Mouse (Mus musculus) thymus, adult 18-20 months (tissue): ENCODE results near the gene Tspan11.

ENCODE experiments used
- DNase-seq, 2 experiments: peaks; one replicate each; pipeline ENCODE4 v3.0.0; 2022; ENCODE audit warnings: mixed read lengths in 2 of 2

Tspan11 gene

DNA sequence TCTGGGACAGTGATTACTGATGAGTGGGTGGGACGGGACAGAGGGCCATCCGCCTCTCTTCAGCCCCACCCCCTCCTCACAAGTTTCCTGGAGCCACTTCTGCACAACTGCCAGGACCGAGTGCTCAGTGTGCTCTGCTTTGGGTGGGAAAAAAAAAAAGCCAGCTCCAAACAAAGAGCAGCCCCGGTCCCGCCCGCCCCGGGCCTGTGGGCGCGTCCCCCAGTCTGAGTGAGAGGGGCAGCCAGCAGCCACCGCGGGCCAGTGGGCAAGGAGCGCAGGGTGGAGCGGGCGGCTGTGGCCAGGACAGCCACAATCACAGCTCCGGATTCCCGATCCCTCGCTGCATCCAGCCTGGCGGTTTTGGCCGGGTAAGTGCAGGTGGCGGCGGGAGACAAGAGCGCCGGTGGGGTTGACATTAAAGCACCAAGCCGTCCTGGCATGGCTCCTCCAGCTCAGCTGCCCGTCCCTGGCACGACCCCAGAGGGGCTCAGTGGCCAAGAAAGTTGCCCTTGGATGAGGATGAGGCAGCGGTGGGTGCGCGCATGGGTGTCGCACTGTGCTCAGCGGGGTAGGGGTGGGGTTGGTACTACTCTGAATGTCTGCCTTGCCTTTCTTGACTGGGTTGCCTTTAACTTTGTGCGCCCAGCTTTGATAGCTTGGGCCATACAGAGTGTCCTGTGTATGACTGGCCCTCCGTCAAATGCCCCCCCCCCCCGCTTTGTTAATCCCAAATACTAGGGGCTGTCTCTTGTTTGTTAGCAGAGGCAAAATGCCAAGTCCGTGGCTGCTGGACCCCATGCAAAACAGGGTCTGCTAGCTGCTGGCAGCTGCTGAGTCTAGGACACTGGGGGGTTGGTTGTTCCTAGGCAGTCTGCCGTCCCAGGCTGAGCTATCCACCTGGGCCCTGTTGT lies at the start of gene Tspan11:
Gene Tspan11 (plus strand): TSS at position 79 of the 911 bp plus-strand sequence.
- no peak for DNase-seq

DNA sequence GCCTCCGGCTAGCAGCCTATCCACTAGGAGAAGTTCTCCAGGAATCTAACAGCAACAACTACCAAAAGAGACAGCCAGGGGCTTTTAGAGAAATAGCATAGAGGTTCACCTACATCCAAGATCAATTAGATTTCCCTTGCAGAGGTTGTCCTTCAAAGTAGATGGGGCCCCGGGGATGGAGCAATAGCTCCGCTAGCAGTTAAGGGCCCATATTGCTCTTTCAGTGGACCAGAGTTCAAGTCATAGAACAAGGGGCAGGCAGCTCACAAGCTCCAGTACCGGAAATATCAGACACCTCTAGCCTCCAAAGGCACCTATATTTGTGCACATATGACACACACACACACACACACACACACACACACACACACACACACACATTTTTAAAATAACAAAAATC lies 49.5 kb upstream of the Tspan11 start:
- no peak for DNase-seq

DNA sequence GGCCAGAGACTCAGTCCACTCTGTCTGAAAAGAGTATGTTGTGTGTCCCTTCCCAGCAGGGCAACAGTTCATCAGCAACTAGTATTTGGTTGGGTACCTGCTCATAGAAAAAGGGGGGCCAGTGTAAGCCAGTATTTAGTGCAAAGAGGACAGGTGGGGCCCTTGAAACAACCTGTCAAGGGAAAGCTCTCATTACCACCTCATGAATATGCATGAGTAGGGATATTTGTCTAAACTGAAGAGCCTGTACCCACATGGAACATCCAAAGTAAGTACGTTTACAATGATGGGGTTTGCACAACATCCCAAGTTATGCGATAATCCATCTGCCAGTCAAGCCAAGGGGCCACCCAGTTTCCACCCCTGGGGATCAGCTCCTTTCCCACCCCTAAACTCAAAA lies 47.9 kb upstream of the Tspan11 start:
- DNase-seq: no peak

DNA sequence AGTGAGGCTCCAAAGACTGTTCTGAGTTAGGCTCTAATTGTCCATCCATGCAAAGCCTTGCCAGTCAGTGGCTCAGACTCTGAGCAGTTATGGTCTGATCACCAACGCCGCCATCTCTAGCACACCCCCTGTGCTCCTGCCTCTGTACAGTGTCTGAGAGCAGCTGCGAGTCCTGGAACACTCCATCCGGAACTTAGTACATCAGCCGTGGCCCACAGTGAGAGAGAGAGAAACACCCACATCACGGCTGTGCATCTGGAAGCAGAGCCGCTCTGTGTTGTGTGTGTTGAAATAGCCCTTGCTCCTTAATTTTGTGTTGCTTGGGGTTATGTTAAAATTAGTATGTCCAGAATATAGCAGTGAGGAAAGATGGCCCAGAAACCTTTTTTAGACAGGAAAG lies 47.2 kb upstream of the Tspan11 start:
- no peak for DNase-seq

DNA sequence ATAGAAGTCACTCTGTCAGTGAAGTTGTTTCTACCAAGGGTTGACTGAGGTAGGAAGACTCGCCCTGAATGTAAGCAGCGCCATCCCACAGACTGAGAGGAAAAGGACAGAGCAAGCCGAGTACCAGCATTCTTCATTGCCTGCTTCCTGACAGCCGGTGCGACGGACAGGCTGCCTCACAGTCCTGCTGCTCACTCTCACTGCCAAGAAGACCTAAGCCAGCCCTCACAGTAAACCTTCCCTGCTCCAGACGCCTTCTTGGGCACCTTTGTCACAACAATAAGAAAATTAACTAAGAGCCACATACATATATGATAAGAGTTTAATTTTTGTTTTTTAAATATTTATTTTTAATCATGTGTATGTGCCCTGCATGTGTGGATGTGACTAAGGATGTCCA lies 46.1 kb upstream of the Tspan11 start:
- DNase-seq: no peak

DNA sequence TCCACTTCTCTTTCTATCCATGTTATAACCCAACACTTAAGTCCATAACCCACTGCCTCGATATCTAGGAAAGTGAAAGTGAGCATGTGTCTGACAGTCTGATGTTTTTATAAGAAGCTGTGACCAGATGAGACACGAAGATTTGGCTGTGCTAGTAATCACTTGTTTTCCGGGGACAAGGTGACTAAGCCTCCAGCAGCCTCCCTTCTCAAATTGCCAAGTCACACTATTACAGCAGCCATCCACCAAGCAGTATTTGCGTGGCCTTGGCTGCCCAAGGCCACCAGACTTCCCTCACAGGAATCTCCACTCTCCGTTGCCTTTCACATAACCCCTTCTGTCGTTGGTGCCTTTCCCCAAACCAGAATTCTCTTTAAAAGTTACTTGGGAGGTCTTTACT lies 40.9 kb upstream of the Tspan11 start:
- no peak for DNase-seq

DNA sequence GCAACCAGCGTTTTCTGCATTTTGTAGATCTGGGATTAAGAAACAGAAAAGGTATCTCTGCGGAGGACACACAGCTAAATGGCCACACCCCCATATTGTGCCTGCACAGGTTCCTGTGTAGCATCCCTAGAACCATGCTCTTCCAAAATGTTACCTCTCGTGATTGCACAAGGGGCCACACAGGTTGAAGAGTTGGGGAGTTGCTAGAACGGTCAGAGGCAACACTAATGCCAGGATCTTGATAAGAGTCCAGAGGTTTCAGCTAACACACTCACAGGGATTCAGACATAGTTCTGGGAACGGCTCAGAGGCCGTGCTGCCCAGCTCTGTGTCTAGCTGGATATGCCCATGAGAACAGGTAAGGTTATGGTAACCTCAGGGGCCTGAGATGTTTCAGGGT lies 37.9 kb upstream of the Tspan11 start:
- DNase-seq: no peak

DNA sequence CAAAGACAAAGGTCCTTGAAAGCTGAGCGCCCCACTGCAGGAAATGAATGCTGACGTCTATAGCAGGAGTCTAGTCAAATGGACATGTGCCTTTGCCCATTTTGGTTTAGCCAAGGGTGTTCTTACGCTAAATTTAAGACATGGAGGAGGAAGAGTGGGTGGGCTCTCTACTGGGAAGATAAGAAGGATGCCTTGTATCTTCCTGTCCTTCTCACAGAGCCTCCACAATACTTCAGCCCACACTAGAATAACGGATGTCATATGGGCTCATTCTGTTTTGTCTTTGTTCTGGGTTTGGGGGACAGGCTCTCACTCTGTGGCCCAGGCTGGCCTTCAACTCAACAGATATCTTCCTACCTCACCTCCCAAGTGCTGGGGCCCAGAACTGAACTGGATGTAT lies 35.8 kb upstream of the Tspan11 start:
- no peak for DNase-seq

DNA sequence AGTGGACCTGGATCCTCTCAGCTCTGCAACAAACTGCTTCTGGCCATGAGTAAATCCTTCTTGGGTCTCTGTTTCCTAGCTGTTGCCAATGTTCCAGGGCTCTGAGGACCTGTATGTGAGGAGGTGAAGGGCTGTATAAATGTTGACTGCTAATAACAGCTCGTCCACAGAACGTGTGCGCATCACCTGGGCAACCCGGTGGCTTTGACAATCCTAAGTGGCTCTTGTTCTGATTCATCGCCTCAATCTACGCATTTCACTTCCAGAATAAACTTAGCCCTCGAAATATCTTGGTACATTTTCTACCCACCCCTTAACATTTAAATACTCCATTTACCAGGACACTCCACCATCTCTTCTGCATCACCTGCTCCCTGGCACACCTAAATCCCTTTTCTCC lies 34.1 kb upstream of the Tspan11 start:
- DNase-seq: no peak

DNA sequence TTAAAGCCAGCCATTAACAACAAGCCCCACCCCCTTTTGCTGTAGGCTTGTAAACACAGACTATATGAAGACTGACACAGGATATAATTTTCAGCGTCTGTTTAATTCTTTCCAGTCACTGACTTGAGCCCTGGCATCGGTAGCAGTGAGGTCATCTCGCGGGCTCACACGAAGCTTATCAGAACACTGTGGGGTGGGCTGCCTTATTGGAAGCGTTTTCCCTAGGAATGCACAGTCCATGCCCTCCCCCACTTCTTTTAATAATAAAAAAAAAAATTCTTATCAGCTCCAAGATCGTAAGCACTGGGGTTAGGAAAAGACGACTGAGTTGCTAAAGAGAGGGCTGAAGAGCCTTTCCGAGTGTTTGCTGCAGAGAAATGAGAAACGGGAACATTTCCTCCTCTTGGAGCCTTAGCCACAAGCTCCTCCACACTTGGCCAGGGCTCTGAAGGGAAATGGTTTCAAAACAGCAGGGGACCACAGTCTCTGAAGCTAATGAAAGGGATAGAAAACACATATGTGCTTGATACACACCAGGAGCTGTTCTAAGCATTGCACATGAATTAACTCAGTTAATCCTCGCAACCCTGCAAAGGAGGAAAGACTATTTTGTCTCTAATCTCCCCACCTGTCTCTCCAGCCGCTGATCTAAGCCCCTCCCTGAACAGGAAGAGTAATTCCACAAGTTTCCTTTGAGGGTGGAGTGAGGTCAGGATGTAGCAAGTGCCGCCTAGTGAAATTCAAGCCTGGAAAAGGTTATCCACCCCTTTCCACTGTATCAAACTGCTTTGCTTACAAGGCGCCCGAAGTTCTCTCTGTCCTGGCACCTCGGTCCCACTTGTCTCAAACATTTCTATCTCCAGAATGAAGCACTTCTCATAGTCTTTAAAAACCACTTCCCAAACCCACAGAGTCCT lies 33.4 kb upstream of the Tspan11 start:
- no peak for DNase-seq

DNA sequence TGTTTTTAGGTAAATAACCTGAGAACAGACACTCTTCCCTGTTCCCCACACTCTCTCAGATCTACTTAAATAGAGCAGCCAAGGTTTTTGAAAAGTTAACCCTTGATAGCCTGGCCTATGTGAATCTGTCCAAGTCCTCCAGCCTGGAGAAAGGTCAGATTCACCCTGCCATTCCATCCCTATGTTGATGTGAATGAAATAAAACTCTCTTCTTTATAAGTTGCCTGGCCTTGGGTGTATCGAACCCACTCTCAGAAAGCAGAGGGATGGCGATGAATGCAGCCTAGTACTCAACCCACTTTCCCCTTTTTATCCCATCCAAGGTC lies 32.7 kb upstream of the Tspan11 start:
- DNase-seq: no peak

DNA sequence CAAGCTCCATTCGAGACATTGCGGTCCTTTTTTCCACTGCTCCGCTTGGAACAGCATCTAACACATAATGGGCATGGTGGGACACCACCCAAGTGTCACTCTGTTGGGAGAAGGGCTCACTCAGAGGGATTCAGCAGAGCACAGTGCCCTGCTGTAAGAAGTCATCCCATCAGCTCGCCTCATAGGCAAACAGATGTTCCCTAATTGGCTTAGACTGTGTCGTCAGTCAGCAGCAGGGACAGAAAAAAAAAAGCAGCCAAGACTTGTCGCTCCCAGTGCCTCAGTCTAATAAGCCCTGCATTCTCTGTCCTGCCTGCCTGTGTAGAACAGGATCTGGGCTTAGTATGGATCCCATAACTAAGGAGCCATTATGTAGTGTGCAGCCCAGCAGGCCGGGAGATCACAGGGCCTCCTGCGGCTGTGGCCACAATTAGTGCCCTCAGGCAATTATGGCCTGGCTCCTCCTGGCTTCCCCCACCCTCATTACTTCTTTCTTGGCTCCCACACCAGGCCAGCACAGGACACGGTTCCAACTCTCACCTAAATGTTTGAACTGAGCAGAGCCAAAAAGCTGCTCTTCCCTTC lies 31.6 kb upstream of the Tspan11 start:
- DNase-seq: no peak

DNA sequence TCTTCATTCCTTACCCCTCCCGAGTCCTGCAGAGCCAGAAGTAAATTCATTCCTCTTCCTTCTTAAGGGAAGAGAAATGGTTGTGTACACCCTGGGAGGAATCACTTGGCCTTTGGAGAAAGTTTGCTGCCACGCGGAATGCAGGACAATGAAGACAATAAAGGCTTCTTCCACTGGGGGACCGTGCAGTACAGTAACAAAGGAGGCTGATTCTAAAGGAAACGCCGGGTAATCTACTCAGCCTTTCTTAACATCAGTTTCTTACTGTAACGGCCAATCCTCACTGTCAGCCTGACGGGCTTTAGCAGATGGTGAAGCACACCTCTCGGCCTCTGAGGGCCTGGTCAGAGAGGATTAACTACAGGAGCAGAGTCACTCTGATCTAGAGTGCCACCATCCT lies 25.4 kb upstream of the Tspan11 start:
- no peak for DNase-seq

DNA sequence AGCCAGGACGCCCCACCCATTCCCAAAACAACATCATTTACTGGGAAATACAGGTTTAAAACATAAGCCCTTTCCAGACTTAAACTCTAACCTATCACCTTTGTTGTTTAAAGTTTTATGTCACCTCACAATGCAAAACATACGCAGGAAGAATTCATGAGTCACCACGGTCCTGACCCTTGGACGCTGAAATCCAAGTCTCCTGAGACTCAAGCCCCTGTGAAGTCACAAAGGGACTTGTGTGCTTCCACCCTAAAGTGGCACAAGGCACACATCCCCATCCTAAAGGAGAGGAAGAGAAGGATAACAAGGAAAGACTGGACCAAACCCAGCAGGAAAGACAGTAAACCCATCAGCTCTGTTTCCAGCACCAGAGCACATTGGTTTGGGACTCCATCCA lies 22.0 kb upstream of the Tspan11 start:
- DNase-seq: no peak

DNA sequence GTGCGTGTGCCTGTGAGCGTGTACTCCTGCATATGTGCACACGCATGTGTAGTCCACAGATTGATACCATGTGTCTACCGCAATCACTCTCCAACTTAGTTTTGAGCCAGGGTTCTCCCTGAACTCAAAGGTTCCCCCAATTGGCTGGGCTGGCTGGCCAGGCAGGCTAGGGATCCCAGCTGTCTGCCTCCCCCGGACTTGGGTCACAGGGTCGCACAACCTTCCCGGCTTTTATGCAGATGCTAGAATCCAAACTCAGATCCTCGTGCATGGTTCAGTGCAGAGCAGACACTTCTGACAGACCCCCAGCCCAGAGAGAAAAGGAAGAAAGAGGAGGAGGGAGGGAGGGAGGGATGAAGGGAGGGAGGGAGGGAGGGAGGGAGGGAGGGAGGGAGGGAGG lies 18.8 kb upstream of the Tspan11 start:
- DNase-seq: no peak

DNA sequence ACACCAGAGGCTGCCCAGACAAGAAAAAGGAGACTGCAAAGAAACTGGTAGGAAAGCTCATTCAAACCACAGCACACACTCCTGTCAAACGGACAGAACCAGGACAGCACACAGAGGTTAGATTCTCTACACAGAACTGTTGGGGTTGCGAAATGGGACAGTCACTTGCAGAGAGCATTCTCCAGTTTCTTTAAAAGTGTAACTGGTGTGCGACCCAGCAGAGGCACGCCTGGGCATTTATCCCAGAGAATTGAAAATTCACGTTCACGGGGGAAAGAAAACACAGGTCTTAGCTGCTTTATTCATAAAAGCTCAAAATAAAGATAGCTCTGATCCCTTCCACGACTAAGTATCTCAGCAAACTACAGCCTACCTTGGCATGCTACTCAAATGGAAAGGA lies 18.3 kb upstream of the Tspan11 start:
- no peak for DNase-seq

DNA sequence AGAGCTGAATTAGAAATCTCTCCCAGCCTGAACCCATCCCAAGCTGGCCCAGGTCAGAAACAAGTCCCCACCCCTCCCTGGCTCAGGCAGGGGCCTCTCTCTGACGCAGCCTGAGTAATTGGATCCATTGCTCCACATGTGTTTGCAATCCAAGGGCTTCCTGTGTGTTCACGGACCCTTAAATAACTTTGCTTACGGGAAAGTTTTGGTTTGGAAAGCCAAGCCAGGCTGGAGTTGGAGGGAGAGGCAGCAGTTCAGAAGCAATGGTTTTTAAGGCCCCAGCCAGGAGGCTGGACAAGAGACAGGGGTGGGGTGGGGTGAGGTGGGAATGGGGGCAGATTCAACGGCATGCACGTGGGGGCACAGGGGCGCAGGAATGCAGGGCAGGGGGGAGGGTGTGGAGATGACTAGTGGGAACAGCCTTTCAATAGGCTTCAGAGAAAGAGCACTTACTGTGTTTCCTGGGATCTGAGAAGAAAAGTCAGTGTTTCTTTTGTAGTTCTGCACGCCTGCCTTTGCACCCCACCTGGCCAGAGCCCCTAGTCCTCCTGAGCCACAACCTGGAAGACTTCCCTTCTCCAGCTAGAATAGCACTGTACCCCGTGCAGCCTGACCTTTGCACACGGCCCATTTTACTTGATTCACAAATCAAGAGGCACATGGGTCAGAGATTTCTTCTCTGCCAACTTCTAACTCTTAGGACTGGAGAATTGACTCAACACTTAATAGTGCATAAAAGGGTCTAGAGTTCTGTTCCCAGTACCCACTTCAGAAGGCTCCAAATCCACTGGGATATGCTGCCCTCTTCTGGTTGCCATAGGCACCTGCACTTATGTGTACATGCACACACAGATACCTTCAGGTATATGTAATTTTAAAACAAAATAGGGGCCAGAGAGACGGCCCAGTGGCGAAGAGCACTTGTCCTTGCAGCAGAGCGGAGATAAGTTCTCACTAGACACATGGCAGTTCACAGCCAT lies 16.8 kb upstream of the Tspan11 start:
- DNase-seq: no peak

DNA sequence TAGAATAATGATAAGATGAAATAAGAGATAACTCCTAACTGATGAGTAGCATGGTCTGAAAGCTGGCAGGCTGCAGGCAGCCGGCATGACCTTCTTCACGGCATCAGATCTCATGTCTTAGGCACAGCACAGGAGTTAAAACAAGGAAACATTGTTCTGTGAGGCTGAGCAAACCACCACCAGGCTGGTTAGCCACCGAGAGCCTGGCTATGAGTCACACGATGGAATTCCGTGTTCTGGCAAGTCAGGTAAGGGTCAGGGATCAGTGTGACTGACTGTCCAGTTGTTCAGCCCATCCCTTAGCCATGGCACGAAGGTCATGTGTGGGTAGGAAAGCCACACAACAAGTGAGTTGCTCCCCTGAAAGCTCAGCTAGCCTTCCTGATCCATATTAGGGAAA lies 16.0 kb upstream of the Tspan11 start:
- no peak for DNase-seq

DNA sequence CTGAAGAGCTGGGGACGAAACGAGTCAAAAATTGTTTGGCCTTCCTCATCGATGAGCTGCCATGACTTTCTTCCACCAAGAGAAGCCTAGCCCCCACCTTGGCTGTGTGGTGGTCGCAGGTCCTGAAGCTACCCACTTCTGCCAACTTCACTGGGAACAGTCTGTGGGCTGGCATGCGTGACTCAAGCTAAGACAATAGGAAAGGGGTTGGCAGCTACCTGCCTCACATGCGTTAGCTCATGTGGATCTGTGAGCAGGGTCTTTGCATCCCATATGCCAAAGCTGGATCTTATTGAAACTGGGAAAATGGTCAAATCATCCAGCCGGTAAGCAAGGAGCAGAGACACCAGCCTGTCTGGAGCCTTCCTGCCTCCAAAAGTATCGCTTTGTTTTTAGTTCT lies 14.8 kb upstream of the Tspan11 start:
- no peak for DNase-seq

DNA sequence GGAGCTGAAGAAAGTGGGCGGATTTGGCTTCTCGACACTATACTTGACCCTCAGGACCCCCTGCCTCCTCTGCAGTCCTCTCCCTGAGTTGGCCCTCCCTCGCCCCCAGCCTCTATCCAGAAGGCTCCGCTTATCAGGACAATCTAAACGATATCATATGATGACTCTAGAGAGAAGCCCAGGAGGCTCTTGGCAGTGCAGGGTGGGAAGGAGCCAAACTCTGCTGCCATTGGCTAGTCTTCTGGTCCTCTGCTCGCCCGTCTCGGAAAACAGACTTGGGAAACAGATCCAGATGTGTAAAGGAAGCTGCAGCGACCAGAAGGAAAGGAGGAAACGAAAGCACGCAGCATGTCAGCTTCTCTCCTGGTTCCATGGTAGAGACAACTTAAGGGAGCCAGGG lies 11.5 kb upstream of the Tspan11 start:
- no peak for DNase-seq

DNA sequence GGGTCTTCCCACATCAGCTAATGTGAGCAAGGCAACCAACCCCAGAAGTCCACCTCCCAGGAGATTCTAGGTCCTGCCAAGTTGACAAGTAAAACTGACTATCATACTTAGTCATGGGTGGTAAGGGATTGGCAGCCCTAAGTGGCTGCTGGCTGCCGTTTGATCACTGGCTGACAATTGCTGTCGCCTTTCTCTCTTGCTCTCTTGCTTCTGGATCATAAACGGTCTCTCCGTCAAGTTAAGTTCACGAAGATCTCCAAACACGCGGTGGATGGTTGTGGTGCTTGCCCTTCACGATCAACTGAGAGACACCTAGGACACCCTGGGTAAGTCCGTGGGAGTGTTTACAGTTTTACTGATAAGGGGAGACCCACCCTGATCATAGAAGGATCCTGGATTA lies 11.0 kb upstream of the Tspan11 start:
- no peak for DNase-seq

DNA sequence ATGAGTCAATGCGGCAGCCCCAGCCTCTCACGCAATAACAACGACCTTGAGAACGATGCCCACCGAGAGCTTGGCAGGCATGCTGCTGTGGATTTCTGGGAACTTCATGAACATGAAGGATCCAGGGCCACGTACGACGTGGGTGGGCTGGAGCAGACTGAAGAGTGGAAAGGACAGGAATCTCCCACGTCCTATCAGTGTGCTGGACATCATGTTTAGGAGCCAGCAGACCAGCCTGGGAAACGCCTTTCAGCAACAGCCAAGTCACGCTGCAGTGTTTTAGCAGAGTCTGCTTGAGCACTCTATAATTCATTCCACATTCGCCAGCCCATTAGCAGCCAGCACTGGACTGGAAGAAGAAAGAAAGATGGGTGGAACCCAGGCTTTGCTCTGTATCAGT lies 10.4 kb upstream of the Tspan11 start:
- DNase-seq: no peak

DNA sequence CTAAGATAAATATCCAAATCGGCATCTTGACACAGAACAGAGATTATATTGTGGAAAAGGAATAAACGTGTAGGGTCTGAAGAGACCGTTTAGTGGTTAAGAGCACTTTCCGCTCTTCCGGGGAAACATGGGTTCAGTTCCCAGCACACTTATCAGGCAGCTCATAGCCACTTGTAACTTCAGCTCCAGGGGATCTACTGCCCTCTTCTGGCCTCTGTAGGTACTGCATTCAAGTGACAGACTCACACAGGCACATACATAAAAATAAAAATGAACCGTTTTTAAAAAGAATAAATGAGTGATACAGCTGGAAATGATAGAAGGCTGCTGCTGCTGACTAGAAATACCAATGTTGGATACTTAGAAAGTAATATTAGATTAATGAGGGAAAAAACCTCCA lies 7.9 kb upstream of the Tspan11 start:
- no peak for DNase-seq
